Mouse (Mus musculus) MEL (cell line): ENCODE results near the gene Nop9. TPM values are rescaled to one million over a fixed set of nuclear protein-coding genes. Genes with fewer than 3 reads are reported as not detected.
A peak's percentile ranks its signal among the peaks of the same experiment; 100 is the strongest.

Experiments used
- DNase-seq: peaks from one replicate; pipeline ENCODE4 v3.0.0; 2011; ENCODE audit warnings: low read depth, low spot score
- H3K27ac ChIP-seq: 2 replicates; pipeline ENCODE4 v1.5.1; 2012; ENCODE audit warnings: low read depth, mild to moderate bottlenecking, control low read depth, low read length, moderate library complexity; ENCODE audit not compliant: control insufficient read depth
- H3K27me3 ChIP-seq, 2 experiments: fragments of 150-350 bp in 1 of 2; sonication (generic) in 1 of 2; 2 replicates each; pipeline ENCODE4 v1.6.1; 2012; ENCODE audit warnings: low read length in 2 of 2, mild to moderate bottlenecking in 2 of 2, improper control_type of control experiment in 1 of 2, moderate library complexity in 1 of 2; ENCODE audit not compliant: insufficient read depth in 2 of 2, control insufficient read depth in 1 of 2
- H3K36me3 ChIP-seq, 2 experiments: 2 replicates each; pipeline ENCODE4 v1.6.1; 2012 to 2014; ENCODE audit warnings: low read length in 2 of 2, improper control_type of control experiment in 1 of 2, inconsistent platforms in 1 of 2, mild to moderate bottlenecking in 1 of 2; ENCODE audit not compliant: insufficient read depth in 2 of 2, control insufficient read depth in 1 of 2
- H3K4me1 ChIP-seq, 2 experiments: fragments of 150-350 bp in 1 of 2; sonication (generic) in 1 of 2; 2 replicates each; pipeline ENCODE4 v1.6.1; 2012; ENCODE audit warnings: low read length in 2 of 2, improper control_type of control experiment in 1 of 2, mild to moderate bottlenecking in 1 of 2; ENCODE audit not compliant: insufficient read depth in 2 of 2, control insufficient read depth in 1 of 2
- H3K4me3 ChIP-seq, 2 experiments: fragments of 150-350 bp in 1 of 2; sonication (generic) in 1 of 2; 2 replicates each; pipeline ENCODE4 v1.5.1; 2012; ENCODE audit warnings: low read depth in 2 of 2, low read length in 2 of 2, mild to moderate bottlenecking in 2 of 2, moderate library complexity in 2 of 2, control low read depth in 1 of 2, improper control_type of control experiment in 1 of 2; ENCODE audit not compliant: control insufficient read depth in 1 of 2, insufficient read depth in 1 of 2
- H3K79me2 ChIP-seq: 2 replicates; pipeline ENCODE4 v1.6.1; 2012; ENCODE audit warnings: mild to moderate bottlenecking, low read length, moderate library complexity; ENCODE audit not compliant: control insufficient read depth, poor library complexity, insufficient read depth
- H3K9ac ChIP-seq: 2 replicates; pipeline ENCODE4 v1.6.1; 2012; ENCODE audit warnings: low read depth, mild to moderate bottlenecking, control low read depth, low read length, moderate library complexity; ENCODE audit not compliant: control insufficient read depth, poor library complexity, severe bottlenecking
- H3K9me3 ChIP-seq: fragments of 150-350 bp; sonication (generic); replicated peaks from 2 replicates; pipeline ENCODE4 v1.6.1; 2012; ENCODE audit warnings: mild to moderate bottlenecking, low read length, improper control_type of control experiment, moderate library complexity; ENCODE audit not compliant: insufficient read depth
- EP300 ChIP-seq, 2 experiments: IDR thresholded peaks; 2 replicates each; pipeline ENCODE4 v1.6.1; 2011; ENCODE audit warnings: improper control_type of control experiment in 2 of 2, low read length in 2 of 2, low read depth in 1 of 2, mild to moderate bottlenecking in 1 of 2
- GABPA ChIP-seq: IDR thresholded peaks from 2 replicates; pipeline ENCODE4 v1.6.1; 2012; ENCODE audit warnings: low read depth, mild to moderate bottlenecking, inconsistent platforms, low read length, improper control_type of control experiment, moderate library complexity
- HCFC1 ChIP-seq: IDR thresholded peaks from 2 replicates; pipeline ENCODE4 v1.6.1; 2012; ENCODE audit warnings: low read depth, mild to moderate bottlenecking, inconsistent platforms, low read length, improper control_type of control experiment, moderate library complexity
- KAT2A ChIP-seq: conservative IDR thresholded peaks from 2 replicates; pipeline ENCODE4 v1.6.1; 2012; ENCODE audit warnings: low read depth, low read length, improper control_type of control experiment, inconsistent platforms
- MAZ ChIP-seq: IDR thresholded peaks from 2 replicates; pipeline ENCODE4 v1.6.1; 2012; ENCODE audit warnings: low read depth, mild to moderate bottlenecking, inconsistent platforms, low read length, improper control_type of control experiment
- MXI1 ChIP-seq: IDR thresholded peaks from 2 replicates; pipeline ENCODE4 v1.6.1; 2011; ENCODE audit warnings: mild to moderate bottlenecking, low read depth, low read length, improper control_type of control experiment
- NRF1 ChIP-seq: IDR thresholded peaks from 2 replicates; pipeline ENCODE4 v1.6.1; 2014; ENCODE audit warnings: low read depth, mild to moderate bottlenecking, inconsistent platforms, low read length, improper control_type of control experiment, moderate library complexity; ENCODE audit not compliant: poor library complexity, insufficient read depth, severe bottlenecking
- POLR2AphosphoS2 ChIP-seq: IDR thresholded peaks from 2 replicates; pipeline ENCODE4 v1.6.1; 2011; ENCODE audit warnings: low read length, improper control_type of control experiment
- POLR2AphosphoS5 ChIP-seq: IDR thresholded peaks from 2 replicates; pipeline ENCODE4 v1.6.1; 2012; ENCODE audit warnings: low read depth, borderline replicate concordance, mild to moderate bottlenecking, inconsistent platforms, low read length, moderate library complexity, mixed read lengths
- SIN3A ChIP-seq: IDR thresholded peaks from 2 replicates; pipeline ENCODE4 v1.6.1; 2012; ENCODE audit warnings: low read length, improper control_type of control experiment, inconsistent platforms
- USF1 ChIP-seq: IDR thresholded peaks from 2 replicates; pipeline ENCODE4 v1.6.1; 2014; ENCODE audit warnings: low read depth, mild to moderate bottlenecking, inconsistent platforms, low read length, improper control_type of control experiment, moderate library complexity
- USF2 ChIP-seq, 2 experiments: IDR thresholded peaks; 2 replicates each; pipeline ENCODE4 v1.6.1; 2011 to 2012; ENCODE audit warnings: improper control_type of control experiment in 2 of 2, low read length in 2 of 2, borderline replicate concordance in 1 of 2, inconsistent platforms in 1 of 2, low read depth in 1 of 2, mild to moderate bottlenecking in 1 of 2; ENCODE audit not compliant: insufficient read depth in 1 of 2
- ZC3H11A ChIP-seq: IDR thresholded peaks from 2 replicates; pipeline ENCODE4 v1.6.1; 2012; ENCODE audit warnings: low read depth, mild to moderate bottlenecking, inconsistent platforms, low read length, improper control_type of control experiment
- ZKSCAN1 ChIP-seq: IDR thresholded peaks from 2 replicates; pipeline ENCODE4 v1.6.1; 2012; ENCODE audit warnings: low read depth, mild to moderate bottlenecking, inconsistent platforms, low read length, improper control_type of control experiment, moderate library complexity
- polyA plus RNA-seq, 2 experiments: library from polyadenylated mRNA; stranded (reverse) in 1 of 2; unstranded in 1 of 2; fragments of >175 nt in 1 of 2; fragments of >200 nt in 1 of 2; gene quantifications; 2 replicates each; pipeline versions ENCODE4 v1.2.1 to v1.2.4; 2012; ENCODE audit warnings: low replicate concordance in 2 of 2, low read depth in 1 of 2; ENCODE audit not compliant: insufficient read length in 2 of 2, insufficient read depth in 1 of 2, missing spikeins in 1 of 2
- total RNA-seq: library from RNA; depleted of rRNA; stranded (reverse); fragments of 300-350 nt; gene quantifications from 2 replicates; pipeline ENCODE4 v1.2.3, GENCODE M21; 2012

Gene Nop9
- total and polyA plus RNA-seq, 3 experiments: 47.8 to 112 TPM; not detected in 1

GRCm38 (mm10) chr14:55707397-55707796 is 38.1 kb upstream of the Nop9 start:
- TF ChIP-seq EP300 (IDR thresholded peaks at IDR 0.05; ENCODE audit: low read depth in 1 of 2, low read length in 2 of 2) (0 out of 4 replicates have a peak, but pooled peaks of 1 of the 2 experiments have one; percentile 18), USF1 (peak; percentile 22; the same call in 1 of the 2 replicates), MXI1 (no peak)
- TF ChIP-seq, all 39 proteins: peak for 2
- H3K9me3 ChIP-seq: no peaks in the 10 kb centered on the region
- H3K79me2 ChIP-seq: no peaks in the 10 kb centered on the region
- H3K4me3 ChIP-seq: no peak overlapping the region
- H3K27me3 ChIP-seq: no peaks in the 10 kb centered on the region
- no peak for DNase-seq
- H3K4me1 ChIP-seq: peaks cover 9 to 18% of the 10 kb centered on the region in 2 experiments
- H3K27ac ChIP-seq: no peak overlapping the region
- peaks cover 0 to 12% of the 10 kb centered on the region in 2 experiments; a peak in 2 of 4 replicates for H3K36me3 ChIP-seq
- no peak overlapping the region for H3K9ac ChIP-seq

GRCm38 (mm10) chr14:55709509-55709908 is 36.0 kb upstream of the Nop9 start:
- Histone ChIP-seq H3K4me3 (no peak overlapping the region), H3K36me3 (peaks cover 0 to 12% of the 10 kb centered on the region in 2 experiments; a peak in 2 of 4 replicates)
- TF ChIP-seq USF2 (IDR thresholded peaks at IDR 0.05; ENCODE audit: borderline replicate concordance in 1 of 2, insufficient read depth in 1 of 2, low read depth in 1 of 2, low read length in 2 of 2) (no peak), ZC3H11A (no peak), KAT2A (no peak), MXI1 (no peak), NRF1 (no peak), SIN3A (no peak), ZKSCAN1 (no peak), POLR2AphosphoS5 (no peak), POLR2AphosphoS2 (no peak), HCFC1 (no peak), MAZ (no peak), GABPA (no peak)
- TF ChIP-seq, all 39 proteins: peak for 0
- Histone ChIP-seq H3K27me3 (no peaks in the 10 kb centered on the region), H3K27ac (no peak overlapping the region), H3K79me2 (no peaks in the 10 kb centered on the region), H3K9ac (no peak overlapping the region), H3K9me3 (no peaks in the 10 kb centered on the region), H3K4me1 (peaks cover 9 to 22% of the 10 kb centered on the region in 2 experiments)
- DNase-seq: no peak
